Mouse (Mus musculus): Measurements from ENCODE around the gene Kif13a.

DNA sequence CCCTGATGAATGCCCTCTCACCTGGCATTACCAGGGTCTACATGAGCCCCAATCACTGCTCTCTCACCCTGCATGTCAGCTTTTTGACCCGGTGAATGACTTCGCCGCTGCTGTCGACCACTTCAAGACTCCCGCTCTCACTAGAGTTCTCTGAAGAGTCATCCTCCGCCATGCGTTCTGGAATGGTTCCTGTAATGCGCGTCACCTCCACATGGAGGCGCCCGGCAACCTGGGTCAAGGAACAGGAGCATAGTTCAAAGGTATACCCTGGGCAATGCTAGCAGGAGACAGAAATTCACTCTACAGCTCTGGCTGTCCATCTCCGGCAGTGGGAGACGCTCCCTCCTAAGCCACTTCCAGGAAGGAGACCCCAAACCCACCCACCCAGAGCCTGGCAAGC is 135.8 kb downstream of the Kif13a start:
- TF ChIP-seq CTCF (conservative IDR thresholded peaks at IDR 0.05; ENCODE audit: insufficient read depth, insufficient read length, low read depth, low read length), result no peak
- TF ChIP-seq POLR2A (IDR thresholded peaks at IDR 0.05; ENCODE audit: low read depth, low read length), result no peak
